Mouse (Mus musculus) heart, postnatal 0 days (tissue): Measurements from ENCODE around the gene Ruvbl2.

Source experiments
- CTCF ChIP-seq: IDR thresholded peaks from 2 replicates; pipeline ENCODE4 v1.5.1; 2016; ENCODE audit warnings: antibody characterized with exemption, control low read depth, low read depth
- EP300 ChIP-seq: IDR thresholded peaks from 2 replicates; pipeline ENCODE4 v1.6.1; 2016; ENCODE audit warnings: antibody characterized with exemption, low read depth

- TF ChIP-seq CTCF (no peak), EP300 (no peak)
These were observed 17.1 kb upstream of the Ruvbl2 start for GRCm38 (mm10) chr7:45454971-45455370.
